Mouse (Mus musculus): ENCODE data around the gene Egln2. TPM values are rescaled to one million over a fixed set of nuclear protein-coding genes. Genes with fewer than 3 reads are reported as not detected.

Gene Egln2
- polyA plus RNA-seq, 1 experiment: 22.6 TPM

- Histone ChIP-seq H3K4me3 (ENCODE audit: insufficient read depth, low read depth, low read length) (no peak within 1 kb of the TSS), H3K27ac (replicated peaks; ENCODE audit: low read depth, low read length) (peak within 1 kb of the TSS; percentile 56), H3K4me1 (ENCODE audit: control insufficient read depth, insufficient read depth, insufficient read length, low read length) (peaks cover 6% of the 10 kb centered on the region; the same call in 1 of the 2 replicates)
Observed at GRCm38 (mm10) chr7:27180837-27181695, 14.5 kb upstream of the Egln2 start, which contains the start of the genes Gm21983 and Mia. Gm21983 (minus strand) TSS chr7:27181086. Mia (minus strand) TSS chr7:27181157.

GRCm38 (mm10) chr7:27180036-27180435 is 13.4 kb upstream of the Egln2 start:
- Histone ChIP-seq H3K4me3 (ENCODE audit: insufficient read depth, low read depth, low read length) (no peak overlapping the region), H3K4me1 (ENCODE audit: control insufficient read depth, insufficient read depth, insufficient read length, low read length) (peaks cover 6% of the 10 kb centered on the region; the same call in 1 of the 2 replicates), H3K27ac (replicated peaks; ENCODE audit: low read depth, low read length) (peak overlapping the region; percentile 56; the same call in 1 of the 2 replicates)

GRCm38 (mm10) chr7:27179217-27179918 is 12.8 kb upstream of the Egln2 start:
- Histone ChIP-seq H3K4me3 (ENCODE audit: insufficient read depth, low read depth, low read length) (peak overlapping the region; percentile 52), H3K4me1 (ENCODE audit: control insufficient read depth, insufficient read depth, insufficient read length, low read length) (peaks cover 6% of the 10 kb centered on the region; the same call in 1 of the 2 replicates), H3K27ac (replicated peaks; ENCODE audit: low read depth, low read length) (peak overlapping the region; percentile 53)

- H3K27ac ChIP-seq (replicated peaks; ENCODE audit: low read depth, low read length): peak within 1 kb of the TSS; percentile 94
Observed at GRCm38 (mm10) chr7:27178324-27179216, 12.0 kb upstream of the Egln2 start, which contains the start of gene Rab4b. Rab4b (minus strand) TSS chr7:27178896.

GRCm38 (mm10) chr7:27177942-27178323 is 11.3 kb upstream of the Egln2 start:
- Histone ChIP-seq H3K4me3 (ENCODE audit: insufficient read depth, low read depth, low read length) (peak overlapping the region; percentile 85), H3K4me1 (ENCODE audit: control insufficient read depth, insufficient read depth, insufficient read length, low read length) (peaks cover 6% of the 10 kb centered on the region; the same call in 1 of the 2 replicates), H3K27ac (replicated peaks; ENCODE audit: low read depth, low read length) (peak overlapping the region; percentile 94)

More at GRCm38 (mm10) chr7:27178324-27179216, 12.0 kb upstream of the Egln2 start, which contains the start of gene Rab4b:
- peaks cover 6% of the 10 kb centered on the region; the same call in 1 of the 2 replicates for H3K4me1 ChIP-seq (ENCODE audit: control insufficient read depth, insufficient read depth, insufficient read length, low read length)
- peak within 1 kb of the TSS; percentile 85 for H3K4me3 ChIP-seq (ENCODE audit: insufficient read depth, low read depth, low read length)

GRCm38 (mm10) chr7:27174896-27175295 is 8.3 kb upstream of the Egln2 start:
- Histone ChIP-seq H3K4me3 (ENCODE audit: insufficient read depth, low read depth, low read length) (no peak overlapping the region), H3K27ac (replicated peaks; ENCODE audit: low read depth, low read length) (no peak overlapping the region), H3K4me1 (ENCODE audit: control insufficient read depth, insufficient read depth, insufficient read length, low read length) (peaks cover 2% of the 10 kb centered on the region; the same call in 1 of the 2 replicates)

GRCm38 (mm10) chr7:27174496-27174895 is 7.9 kb upstream of the Egln2 start:
- Histone ChIP-seq H3K4me3 (ENCODE audit: insufficient read depth, low read depth, low read length) (no peak overlapping the region), H3K27ac (replicated peaks; ENCODE audit: low read depth, low read length) (no peak overlapping the region), H3K4me1 (ENCODE audit: control insufficient read depth, insufficient read depth, insufficient read length, low read length) (peaks cover 1% of the 10 kb centered on the region; the same call in 1 of the 2 replicates)

- Histone ChIP-seq H3K4me3 (ENCODE audit: insufficient read depth, low read depth, low read length) (no peak overlapping the region), H3K4me1 (ENCODE audit: control insufficient read depth, insufficient read depth, insufficient read length, low read length) (no peaks in the 10 kb centered on the region), H3K27ac (replicated peaks; ENCODE audit: low read depth, low read length) (no peak overlapping the region)
Observed at GRCm38 (mm10) chr7:27170981-27171380, 4.4 kb upstream of the Egln2 start.

GRCm38 (mm10) chr7:27168371-27168770 is 1.8 kb upstream of the Egln2 start:
- Histone ChIP-seq H3K27ac (replicated peaks; ENCODE audit: low read depth, low read length) (no peak overlapping the region), H3K4me3 (ENCODE audit: insufficient read depth, low read depth, low read length) (no peak overlapping the region), H3K4me1 (ENCODE audit: control insufficient read depth, insufficient read depth, insufficient read length, low read length) (peaks cover 17% of the 10 kb centered on the region)

- H3K27ac ChIP-seq (replicated peaks; ENCODE audit: low read depth, low read length): peak overlapping the region; percentile 90
- peaks cover 22% of the 10 kb centered on the region for H3K4me1 ChIP-seq (ENCODE audit: control insufficient read depth, insufficient read depth, insufficient read length, low read length)
- H3K4me3 ChIP-seq (ENCODE audit: insufficient read depth, low read depth, low read length): peak overlapping the region; percentile 70
Observed at GRCm38 (mm10) chr7:27167475-27168094, 983 bp upstream of the Egln2 start.

- H3K27ac ChIP-seq (replicated peaks; ENCODE audit: low read depth, low read length): peak overlapping the region; percentile 96
- peaks cover 26% of the 10 kb centered on the region for H3K4me1 ChIP-seq (ENCODE audit: control insufficient read depth, insufficient read depth, insufficient read length, low read length)
- peak overlapping the region; percentile 89 for H3K4me3 ChIP-seq (ENCODE audit: insufficient read depth, low read depth, low read length)
Observed at GRCm38 (mm10) chr7:27166229-27166613, 381 bp downstream of the Egln2 start.

- Histone ChIP-seq H3K27ac (replicated peaks; ENCODE audit: low read depth, low read length) (peak overlapping the region; percentile 96), H3K4me3 (ENCODE audit: insufficient read depth, low read depth, low read length) (peak overlapping the region; percentile 89), H3K4me1 (ENCODE audit: control insufficient read depth, insufficient read depth, insufficient read length, low read length) (peaks cover 30% of the 10 kb centered on the region)
Observed at GRCm38 (mm10) chr7:27165696-27166095, 906 bp downstream of the Egln2 start.

GRCm38 (mm10) chr7:27165007-27165655 is 1.5 kb downstream of the Egln2 start:
- Histone ChIP-seq H3K4me3 (ENCODE audit: insufficient read depth, low read depth, low read length) (peak overlapping the region; percentile 89), H3K27ac (replicated peaks; ENCODE audit: low read depth, low read length) (peak overlapping the region; percentile 96; the same call in 1 of the 2 replicates), H3K4me1 (ENCODE audit: control insufficient read depth, insufficient read depth, insufficient read length, low read length) (peaks cover 36% of the 10 kb centered on the region)
